Mouse (Mus musculus) testis, adult 2 months (tissue): ENCODE results near the gene Uap1.
A peak's percentile ranks its signal among the peaks of the same experiment; 100 is the strongest.

ENCODE experiments used
- CTCF ChIP-seq: fragments of 200-500 bp; IDR thresholded peaks from 2 replicates; pipeline ENCODE4 v1.5.1; 2012; ENCODE audit warnings: low read depth, mild to moderate bottlenecking, inconsistent platforms, low read length, moderate library complexity; ENCODE audit not compliant: control insufficient read depth, insufficient read depth, insufficient replicate concordance
- POLR2A ChIP-seq: fragments of 200-500 bp; IDR thresholded peaks from 2 replicates; pipeline ENCODE4 v1.6.1; 2012; ENCODE audit warnings: low read depth, mild to moderate bottlenecking, inconsistent platforms, low read length, moderate library complexity; ENCODE audit not compliant: control insufficient read depth

- TF ChIP-seq CTCF (peak; percentile 56; the same call in 1 of the 2 replicates), POLR2A (no peak)
Measured at GRCm38 (mm10) chr1:170136351-170137009, 38.3 kb downstream of the Uap1 start.
